ENCODE assay signal across 9 mouse cellular contexts in genomic region chr7:12422855-12423254, GRCm38 (mm10). TPM values are rescaled to one million over a fixed set of nuclear protein-coding genes. Genes with fewer than 3 reads are reported as not detected.
DNase-seq lines count a peak whose midpoint lies in the region; ATAC-seq lines count a peak whose summit lies in the region.
"Had no signal": no experiment of that assay in that cellular context is flagged by ENCODE, and none has a peak within 500 bp of the region (broad histone marks: within the 10 kb centered on the region; RNA-seq: fewer than 3 reads in every experiment).

No protein-coding gene starts in this region.

- H3K4me2 ChIP-seq in kidney, embryonic 15.5 days: peak overlapping the region; percentile 67
- peak overlapping the region; percentile 77 for H3K4me2 ChIP-seq in embryonic facial prominence, embryonic 14.5 days (ENCODE audit: low read depth, low read length)
- H3K4me2 ChIP-seq in intestine, embryonic 14.5 days (ENCODE audit: low read length): peak overlapping the region; percentile 69
- H3K4me2 ChIP-seq in midbrain, embryonic 15.5 days: peak overlapping the region; percentile 58; the same call in 1 of the 2 replicates

- H3K9me3 ChIP-seq in kidney, embryonic 15.5 days (replicated peaks): no peaks in the 10 kb centered on the region
- no peaks in the 10 kb centered on the region for H3K9me3 ChIP-seq in embryonic facial prominence, embryonic 14.5 days (ENCODE audit: control insufficient read depth, low read length)
- no peaks in the 10 kb centered on the region for H3K9me3 ChIP-seq in intestine, embryonic 14.5 days (ENCODE audit: control insufficient read depth, low read length)
- no peaks in the 10 kb centered on the region for H3K9me3 ChIP-seq in midbrain, embryonic 15.5 days

- no peak for DNase-seq in kidney, adult 11 months
- DNase-seq in embryonic facial prominence, embryonic 14.5 days (ENCODE audit: low spot score): no peak
- no peak for DNase-seq in intestine, embryonic 14.5 days (ENCODE audit: low spot score)
- DNase-seq in thymus, postnatal 25 days: no peak
- DNase-seq in left cerebral cortex, adult 11 months (ENCODE audit: low spot score): no peak
- DNase-seq in gastrocnemius, postnatal 4 days (ENCODE audit: low spot score in 2 of 2): no peak

- no peaks in the 10 kb centered on the region for H3K27me3 ChIP-seq in kidney, embryonic 15.5 days
- no peaks in the 10 kb centered on the region for H3K27me3 ChIP-seq in embryonic facial prominence, embryonic 14.5 days (replicated peaks; ENCODE audit: control insufficient read depth, insufficient read depth, low read length)
- no peaks in the 10 kb centered on the region for H3K27me3 ChIP-seq in intestine, embryonic 14.5 days (replicated peaks; ENCODE audit: control insufficient read depth, insufficient read depth, low read length)
- H3K27me3 ChIP-seq in midbrain, embryonic 15.5 days (replicated peaks): no peaks in the 10 kb centered on the region

- 64% methylated on average over 3 of the region's 3 CpGs for WGBS in kidney, embryonic 15.5 days
- WGBS in embryonic facial prominence, embryonic 14.5 days: 53% methylated on average over 3 of the region's 3 CpGs
- WGBS in intestine, embryonic 14.5 days: 56% methylated on average over 3 of the region's 3 CpGs
- 60% methylated on average over 3 of the region's 3 CpGs for WGBS in midbrain, embryonic 15.5 days

- peaks cover 7% of the 10 kb centered on the region for H3K4me1 ChIP-seq in kidney, embryonic 15.5 days
- 0 out of 2 replicates have a peak, but pooled peaks cover 4% of the 10 kb centered on the region for H3K4me1 ChIP-seq in embryonic facial prominence, embryonic 14.5 days (ENCODE audit: control insufficient read depth, insufficient read depth, low read length)
- H3K4me1 ChIP-seq in intestine, embryonic 14.5 days (replicated peaks; ENCODE audit: control insufficient read depth, insufficient read depth, low read length): no peaks in the 10 kb centered on the region; the same call in 1 of the 2 replicates
- peaks cover 13% of the 10 kb centered on the region for H3K4me1 ChIP-seq in midbrain, embryonic 15.5 days

- no peak overlapping the region for H3K27ac ChIP-seq in kidney, embryonic 15.5 days
- H3K27ac ChIP-seq in embryonic facial prominence, embryonic 14.5 days (replicated peaks; ENCODE audit: low read depth, low read length): no peak overlapping the region
- no peak overlapping the region for H3K27ac ChIP-seq in intestine, embryonic 14.5 days (ENCODE audit: low read depth)
- no peak overlapping the region for H3K27ac ChIP-seq in midbrain, embryonic 15.5 days

- peaks cover 9% of the 10 kb centered on the region; the same call in 1 of the 2 replicates for H3K36me3 ChIP-seq in kidney, embryonic 15.5 days
- H3K36me3 ChIP-seq in embryonic facial prominence, embryonic 14.5 days (ENCODE audit: control insufficient read depth, insufficient read depth, low read length): 0 out of 2 replicates have a peak, but pooled peaks cover 3% of the 10 kb centered on the region
- no peaks in the 10 kb centered on the region for H3K36me3 ChIP-seq in intestine, embryonic 14.5 days (ENCODE audit: control insufficient read depth, insufficient read depth, low read length)
- peaks cover 9% of the 10 kb centered on the region; the same call in 1 of the 2 replicates for H3K36me3 ChIP-seq in midbrain, embryonic 15.5 days (replicated peaks)

- no peak overlapping the region for H3K9ac ChIP-seq in kidney, embryonic 15.5 days
- H3K9ac ChIP-seq in embryonic facial prominence, embryonic 14.5 days (ENCODE audit: low read depth, low read length): peak overlapping the region; percentile 91; the same call in 1 of the 2 replicates
- no peak overlapping the region for H3K9ac ChIP-seq in intestine, embryonic 14.5 days (ENCODE audit: low read length)
- peak overlapping the region; percentile 73 for H3K9ac ChIP-seq in midbrain, embryonic 15.5 days

- peak overlapping the region; percentile 62 for H3K4me3 ChIP-seq in kidney, embryonic 15.5 days (replicated peaks)
- H3K4me3 ChIP-seq in embryonic facial prominence, embryonic 14.5 days (ENCODE audit: low read depth, low read length): peak overlapping the region; percentile 65
- peak overlapping the region; percentile 72 for H3K4me3 ChIP-seq in intestine, embryonic 14.5 days (ENCODE audit: low read depth, low read length)
- peak overlapping the region; percentile 60 for H3K4me3 ChIP-seq in midbrain, embryonic 15.5 days

- peak; percentile 42 for ATAC-seq in kidney, embryonic 15.5 days (replicated peaks; ENCODE audit: low FRiP score)
- no peak for ATAC-seq in embryonic facial prominence, embryonic 14.5 days (ENCODE audit: low read depth)
- ATAC-seq in intestine, embryonic 14.5 days (replicated peaks; ENCODE audit: low FRiP score, low TSS enrichment, low read depth): 0 out of 2 replicates have a peak, but pooled peaks have one; percentile 14
- ATAC-seq in midbrain, embryonic 15.5 days (replicated peaks): peak; percentile 74

RNA-seq across cellular contexts. Expression of gene Zfp551, which starts 0.3 kb away (rescaled TPM):
- 3.0 and 3.8 TPM in 2 replicates for polyA plus RNA-seq in kidney, embryonic 15.5 days (2015; fragmentation: Nextera tagmentation; extraction: Ambion mirVana)
- 4.2 and 5.1 TPM in 2 replicates for polyA plus RNA-seq in embryonic facial prominence, embryonic 14.5 days (2014; fragmentation: Nextera tagmentation; extraction: Ambion mirVana)
- polyA plus RNA-seq in intestine, embryonic 14.5 days (2014; fragmentation: Nextera tagmentation; extraction: Ambion mirVana): 4.1 and 4.5 TPM in 2 replicates
- polyA plus RNA-seq in midbrain, embryonic 15.5 days (2015; fragmentation: Nextera tagmentation; extraction: Ambion mirVana): 11.8 and 12.3 TPM in 2 replicates
- 1 to 10 TPM; 2.9 to 3.0 TPM for total RNA-seq in gastrocnemius, postnatal 4 days (2021)

RNA-seq across cellular contexts. Expression of gene Vmn1r84, which starts 53.8 kb away (rescaled TPM):
- not detected in 2 replicates for polyA plus RNA-seq in kidney, embryonic 15.5 days (2015; fragmentation: Nextera tagmentation; extraction: Ambion mirVana)
- polyA plus RNA-seq in embryonic facial prominence, embryonic 14.5 days (2014; fragmentation: Nextera tagmentation; extraction: Ambion mirVana): not detected in 2 replicates
- polyA plus RNA-seq in intestine, embryonic 14.5 days (2014; fragmentation: Nextera tagmentation; extraction: Ambion mirVana): not detected in 2 replicates
- polyA plus RNA-seq in midbrain, embryonic 15.5 days (2015; fragmentation: Nextera tagmentation; extraction: Ambion mirVana): not detected in 2 replicates
- not detected for total RNA-seq in gastrocnemius, postnatal 4 days (2021)
- total RNA-seq: granulocyte monocyte progenitor cell, adult 5-6 weeks had no signal

RNA-seq across cellular contexts. Expression of gene Zfp606, which starts 55.2 kb away (rescaled TPM):
- polyA plus RNA-seq in kidney, embryonic 15.5 days (2015; fragmentation: Nextera tagmentation; extraction: Ambion mirVana): 25.8 and 26.1 TPM in 2 replicates
- 21.8 and 22.3 TPM in 2 replicates for polyA plus RNA-seq in embryonic facial prominence, embryonic 14.5 days (2014; fragmentation: Nextera tagmentation; extraction: Ambion mirVana)
- polyA plus RNA-seq in intestine, embryonic 14.5 days (2014; fragmentation: Nextera tagmentation; extraction: Ambion mirVana): 21.5 and 25.0 TPM in 2 replicates
- polyA plus RNA-seq in midbrain, embryonic 15.5 days (2015; fragmentation: Nextera tagmentation; extraction: Ambion mirVana): 45.6 and 48.4 TPM in 2 replicates
- 10 to 100 TPM; 11.5 to 15.1 TPM for total RNA-seq in gastrocnemius, postnatal 4 days (2021)

Comparison
In these comparisons a context has a peak if more than half of its experiments do, and no peak if none do; other contexts are left out.
1. H3K9ac ChIP-seq: peak in embryonic facial prominence, embryonic 14.5 days (single experiment) and midbrain, embryonic 15.5 days (single experiment); none in kidney, embryonic 15.5 days (single experiment) and intestine, embryonic 14.5 days (single experiment).
2. Peak in every context shown above with its lines, with median percentiles within 50 percentile points of each other: H3K4me2 ChIP-seq and H3K4me3 ChIP-seq.